Mouse (Mus musculus) heart, postnatal 14 days (tissue): ENCODE data around the gene Trio. TPM values are rescaled to one million over a fixed set of nuclear protein-coding genes. Genes with fewer than 3 reads are reported as not detected.
A peak's percentile ranks its signal among the peaks of the same experiment; 100 is the strongest.

Source experiments
- DNase-seq, 2 experiments: peaks; one replicate each; pipeline ENCODE4 v3.0.0; 2021 to 2022
- intact Hi-C: fragments of 180-260 bp; cut with DNase I; formaldehyde crosslinking; loops from one replicate; pipeline ENCODE4 v1.15.1; 2025
- total RNA-seq, 2 experiments: library from RNA; stranded (reverse); gene quantifications; 2 replicates each; pipeline ENCODE4 v1.2.3; 2021

The Trio gene
- total RNA-seq, 2 experiments from 2014 or later, result 59.0 to 60.3 TPM

DNA sequence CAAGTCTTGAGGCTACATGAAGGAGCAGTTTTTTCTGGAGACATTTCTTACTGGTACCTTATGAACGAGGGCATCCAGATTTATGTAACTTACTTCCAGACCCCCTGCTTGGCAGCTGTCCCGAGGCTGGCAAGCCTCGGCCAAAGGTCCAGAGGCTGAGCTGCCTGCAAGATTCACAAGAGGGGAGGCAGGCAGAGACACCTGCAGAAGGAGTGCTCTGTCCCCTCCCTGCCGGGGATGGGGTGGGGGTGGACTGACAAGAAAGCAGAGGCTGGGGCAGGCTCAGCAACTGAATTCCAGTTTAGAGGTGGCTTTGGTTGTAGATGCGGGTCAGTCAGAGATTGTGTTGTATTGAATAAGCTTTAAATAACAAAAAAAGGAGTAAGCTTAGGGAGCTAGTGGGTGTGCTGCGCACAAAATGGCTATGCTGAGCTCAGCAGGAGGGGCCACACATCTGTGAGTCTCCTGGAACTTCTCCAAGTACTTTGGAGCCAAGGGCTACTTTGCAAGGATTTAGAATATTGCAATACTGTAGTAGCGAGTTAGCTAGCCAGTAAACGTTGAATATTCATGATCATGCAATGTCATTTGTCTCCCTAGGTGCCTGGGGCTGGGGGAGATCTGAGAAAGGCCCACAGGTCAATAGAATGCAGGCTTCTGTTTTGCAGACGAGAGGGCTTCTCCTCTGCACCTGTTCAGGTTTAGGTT, 15.7 kb upstream of the Trio start:
- no peak for DNase-seq
- intact Hi-C loops, result no loop called here

DNA sequence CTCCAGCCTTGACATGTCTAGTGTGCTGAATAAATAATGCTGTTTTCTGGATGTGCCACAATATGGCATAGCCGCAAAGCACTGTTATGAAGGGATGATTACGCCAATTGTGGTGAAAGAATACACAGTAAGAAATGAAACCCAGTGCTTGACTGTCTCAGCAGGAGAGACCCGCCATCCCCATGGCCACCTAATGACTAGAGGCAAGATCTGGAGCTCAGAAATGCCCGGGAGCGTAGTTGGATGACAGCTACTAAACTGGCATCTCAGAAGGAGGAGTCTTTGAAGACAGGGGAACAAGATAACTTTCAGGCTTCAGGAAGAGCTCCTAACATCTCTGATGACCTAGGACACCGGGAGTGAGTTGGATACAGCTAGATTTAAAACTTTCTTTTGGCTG, 12.0 kb upstream of the Trio start:
- DNase-seq, result no peak
- intact Hi-C loops, result no loop called here

DNA sequence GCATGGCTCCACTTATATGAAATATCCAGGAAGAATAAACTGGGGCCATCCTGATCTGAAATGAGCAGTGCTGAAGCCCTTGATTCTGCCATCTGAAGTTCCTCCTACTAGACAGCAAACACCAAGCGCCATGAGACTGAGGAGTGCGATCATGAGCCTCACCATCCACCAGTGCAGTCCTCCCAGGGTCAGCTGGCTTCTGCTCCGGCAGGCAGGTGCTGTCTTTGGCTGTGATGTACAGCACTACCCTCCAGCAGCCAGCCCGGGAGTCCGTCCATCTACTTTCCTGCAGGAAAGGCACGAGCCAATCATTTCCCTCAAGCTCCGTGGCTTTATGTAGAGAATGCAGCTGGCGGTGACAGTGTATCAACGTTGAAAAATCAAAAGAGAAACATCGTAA, 10.0 kb upstream of the Trio start:
- intact Hi-C loops, result no loop called here
- DNase-seq, result no peak

DNA sequence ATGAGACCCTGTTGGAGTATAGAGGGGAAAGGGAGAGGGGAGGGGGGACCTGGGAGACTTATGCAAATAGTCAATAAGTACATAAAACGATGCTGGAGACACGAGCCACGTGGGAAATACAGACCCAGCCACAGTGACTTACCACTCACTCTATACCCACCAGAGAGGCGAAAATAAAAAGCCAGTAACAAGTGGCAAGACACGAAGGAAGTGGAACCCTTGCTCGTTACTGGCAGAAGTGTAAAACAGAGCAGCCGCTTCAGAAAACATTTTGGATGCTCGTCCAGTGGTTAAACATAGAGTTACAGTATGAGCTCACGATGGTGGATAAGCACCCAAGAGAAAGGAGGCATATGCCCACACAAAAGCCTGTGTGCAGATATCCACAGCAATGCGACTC, 9.0 kb upstream of the Trio start:
- DNase-seq, result no peak
- intact Hi-C loops, result no loop called here

DNA sequence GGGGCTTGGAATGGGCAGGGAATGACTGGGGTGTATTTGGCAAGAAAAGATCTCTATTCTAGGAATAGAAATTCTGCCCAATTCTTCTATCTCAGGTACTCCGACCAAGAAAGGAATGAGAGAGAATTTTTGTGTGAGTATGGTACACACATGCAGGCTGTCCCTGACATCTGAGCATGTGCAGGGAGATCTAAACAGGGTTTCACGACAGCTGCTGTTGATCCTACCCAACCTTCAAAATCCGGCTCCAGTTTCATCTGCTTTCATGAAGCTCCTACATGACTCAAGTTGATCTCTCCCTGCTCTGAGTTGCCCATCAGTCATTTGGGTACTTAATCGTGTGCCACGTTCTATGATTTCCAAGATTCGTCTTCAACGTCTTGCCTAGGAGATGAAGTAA, 3.7 kb upstream of the Trio start:
- no peak for DNase-seq
- intact Hi-C loops, result loop anchor here (10.0 kb wide), 1 partner anchor 245 kb away; no protein-coding TSS in a partner anchor

DNA sequence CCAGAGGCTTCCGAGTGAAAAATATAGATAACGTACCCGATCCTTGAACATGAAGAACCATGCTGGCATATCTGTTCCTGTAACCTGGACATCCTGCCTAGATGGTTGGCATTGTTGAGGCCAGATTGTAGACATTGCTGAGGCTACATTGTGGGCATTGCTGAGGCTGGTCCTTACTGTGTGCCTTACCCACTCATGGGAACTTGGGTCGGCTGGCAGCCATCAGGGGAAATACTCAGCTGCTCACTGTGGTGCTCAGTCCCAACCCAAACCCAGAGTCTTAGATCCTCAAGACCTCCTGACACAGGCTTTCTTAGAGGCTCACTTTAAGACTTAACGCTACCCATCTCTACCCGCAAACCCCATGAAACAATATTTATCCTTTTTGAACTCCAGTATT, 2.9 kb upstream of the Trio start:
- intact Hi-C loops, result loop anchor here (10.0 kb wide), 1 partner anchor 244 kb away; no protein-coding TSS in a partner anchor
- DNase-seq, result no peak

DNA sequence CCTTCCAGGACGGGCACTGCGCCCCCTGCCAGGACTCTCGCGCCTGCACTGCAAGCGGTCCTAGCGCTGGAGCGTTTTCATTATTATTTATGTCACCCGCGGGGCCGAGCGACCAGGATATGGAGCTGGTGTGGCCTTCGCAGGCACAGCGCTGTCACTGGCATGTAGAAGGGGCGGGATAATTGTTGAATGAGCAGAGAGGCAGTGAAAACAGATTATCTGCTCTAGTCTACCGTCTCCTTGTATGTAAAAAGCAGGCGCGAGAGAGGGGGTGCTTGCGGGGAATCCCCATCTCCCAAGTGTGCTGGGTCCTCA, 476 bp upstream of the Trio start:
- DNase-seq, result no peak
- intact Hi-C loops, result loop anchor here (1.0 to 10.0 kb wide), 3 partner anchors 104 to 241 kb away; no protein-coding TSS in a partner anchor

DNA sequence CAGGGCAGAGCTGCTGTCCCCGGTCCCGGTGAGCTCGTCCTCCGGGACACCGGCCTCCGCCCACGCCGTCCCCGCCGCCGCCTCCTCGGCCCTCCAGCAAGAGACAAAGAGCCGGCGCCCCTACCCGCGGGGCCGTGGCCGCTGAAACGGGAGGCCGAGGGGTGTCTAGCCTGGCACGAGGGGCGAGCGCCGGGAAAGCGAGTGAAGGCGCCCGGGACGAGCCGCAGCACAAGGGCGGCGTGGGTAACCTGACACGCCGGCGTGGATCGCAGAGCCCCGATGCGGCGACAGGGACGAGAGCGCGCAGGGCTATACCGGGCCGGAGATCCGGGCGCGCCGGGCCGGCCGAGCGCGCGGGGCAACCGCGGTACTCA, 696 bp downstream of the Trio start:
- DNase-seq, result peak in 1 of 2 experiments; percentile 59
- intact Hi-C loops, result loop anchor here (5.0 to 10.0 kb wide), 2 partner anchors 43 to 240 kb away; no protein-coding TSS in a partner anchor

DNA sequence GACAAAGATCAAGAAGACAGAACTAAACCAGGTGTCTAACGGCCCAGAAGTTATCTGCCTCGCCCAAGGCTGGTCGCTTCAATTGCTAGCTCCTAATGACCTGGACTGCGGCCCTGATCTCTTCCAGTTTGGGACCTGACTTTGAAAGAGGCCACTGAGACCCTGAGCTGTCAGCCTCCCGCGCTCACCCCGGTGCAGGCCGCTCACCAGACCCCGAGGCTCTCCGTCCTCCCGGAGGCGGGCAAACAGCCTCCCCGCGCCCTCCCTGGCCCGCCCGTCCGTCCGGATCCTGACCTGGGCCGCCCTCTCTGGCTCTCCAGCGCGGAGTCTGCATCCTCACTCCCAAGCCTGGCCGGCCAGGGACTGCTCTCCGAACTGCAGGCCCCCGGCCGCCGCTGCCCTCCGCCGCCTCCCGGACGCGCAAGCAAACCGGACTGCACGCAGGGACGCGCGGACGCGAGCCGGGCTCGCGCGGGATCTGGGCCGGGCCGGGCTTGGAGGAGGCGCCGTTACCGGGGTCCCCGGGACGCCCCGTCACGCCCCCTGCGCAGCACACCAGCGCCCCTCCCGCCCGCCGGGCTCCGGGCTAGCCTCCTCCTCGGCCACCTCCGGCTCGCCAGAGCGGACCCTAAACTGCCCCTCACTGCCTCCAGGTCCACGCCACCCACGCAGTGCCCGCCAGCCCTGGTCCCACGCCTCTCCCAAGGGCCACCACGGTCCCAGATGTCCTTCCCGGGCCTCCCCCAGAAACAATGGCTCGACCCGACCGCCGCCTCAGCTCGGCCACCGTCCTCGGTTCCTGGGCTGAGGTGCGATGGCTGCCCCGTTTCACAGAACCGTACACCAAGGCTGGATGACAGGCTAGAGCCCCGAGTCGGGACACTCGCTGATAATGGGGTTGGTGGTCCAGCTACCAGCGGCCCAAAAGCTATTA, 1.4 kb downstream of the Trio start:
- DNase-seq, result peak; percentile 82 to 88

DNA sequence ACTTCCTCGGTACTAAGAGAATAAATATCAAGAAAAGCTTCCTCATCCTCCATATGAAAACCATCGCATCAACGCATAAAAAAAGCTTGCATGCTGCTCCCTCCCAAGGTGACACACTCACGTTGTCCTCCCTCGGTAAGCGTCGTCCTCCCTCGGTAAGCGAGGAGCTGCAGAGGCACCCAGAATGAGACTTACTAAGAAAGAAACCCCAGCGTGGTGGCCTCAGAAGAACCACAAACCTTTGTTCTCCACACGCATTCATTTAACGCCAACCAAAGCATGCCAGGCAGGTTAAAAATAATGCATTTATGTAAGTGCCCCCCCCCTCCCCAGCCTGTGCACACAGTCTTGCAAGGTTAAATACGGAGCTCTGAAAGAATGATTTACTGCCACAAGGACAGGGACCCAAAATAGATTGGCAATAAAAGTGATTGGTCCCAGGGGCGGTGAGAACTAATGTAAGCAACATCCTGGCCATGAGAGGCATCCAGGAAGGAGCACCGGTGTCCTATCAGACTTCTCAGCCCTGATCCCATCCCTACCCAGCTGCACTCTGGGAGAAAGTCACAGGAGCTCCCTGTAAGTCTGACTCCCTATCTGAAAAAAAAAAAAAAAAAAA, 3.9 kb downstream of the Trio start:
- no peak for DNase-seq
- intact Hi-C loops, result loop anchor here (5.0 to 10.0 kb wide), 2 partner anchors 39 to 237 kb away; no protein-coding TSS in a partner anchor

More for the DNA sequence above, 1.4 kb downstream of the Trio start:
- intact Hi-C loops, result loop anchor here (5.0 to 10.0 kb wide), 2 partner anchors 42 to 239 kb away; no protein-coding TSS in a partner anchor

DNA sequence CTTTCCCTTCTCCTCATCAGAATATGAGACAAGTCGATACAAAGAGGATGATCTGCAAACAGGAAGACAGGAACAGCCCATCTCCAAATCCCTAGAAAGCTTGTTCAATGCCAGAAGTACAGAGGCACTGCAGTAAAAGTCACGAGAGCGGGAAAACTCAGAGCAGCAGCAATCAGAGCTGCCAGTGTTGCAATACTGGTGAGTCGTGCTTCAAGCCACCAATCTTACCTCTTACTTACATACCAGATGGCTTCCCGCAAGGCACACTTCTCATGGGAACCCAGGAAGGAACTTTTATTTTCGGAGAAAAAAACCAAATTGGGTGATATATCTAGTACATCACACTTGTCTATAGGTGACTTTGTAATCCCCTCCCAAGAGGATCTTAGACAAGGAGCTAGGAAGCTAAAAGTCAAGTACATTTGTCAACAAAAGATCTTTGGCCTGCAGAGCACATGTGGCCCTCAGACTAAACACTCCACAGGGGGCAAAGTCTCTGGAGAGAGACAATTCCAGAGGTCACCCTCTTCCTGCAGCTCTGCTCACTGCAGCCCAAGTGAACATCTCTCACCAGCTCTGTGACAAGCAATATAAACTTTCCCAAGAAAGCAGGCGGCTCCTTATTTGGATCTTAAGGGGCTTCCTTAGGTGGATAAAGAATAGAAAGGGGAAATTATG, 6.1 kb downstream of the Trio start:
- intact Hi-C loops, result loop anchor here (5.0 to 10.0 kb wide), 2 partner anchors 37 to 235 kb away; no protein-coding TSS in a partner anchor
- no peak for DNase-seq

DNA sequence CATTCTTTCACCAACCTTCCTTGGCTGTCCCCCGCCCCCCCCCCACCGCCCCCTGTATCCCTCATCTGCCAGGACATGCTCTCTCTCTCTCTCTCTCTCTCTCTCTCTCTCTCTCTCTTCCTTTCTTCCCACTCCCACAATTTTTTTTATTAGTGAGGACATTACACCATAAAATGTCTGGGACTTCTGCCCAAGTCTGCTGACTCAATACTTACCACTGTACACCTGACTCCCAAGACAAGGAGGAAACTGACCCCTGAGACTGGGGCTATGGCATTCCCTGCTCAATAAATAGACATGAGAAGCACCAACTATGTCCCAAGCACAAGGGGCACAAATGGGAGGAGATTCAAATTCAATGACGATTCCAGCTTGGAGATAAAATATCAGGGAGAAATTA, 18.1 kb downstream of the Trio start:
- no peak for DNase-seq
- intact Hi-C loops, result no loop called here

DNA sequence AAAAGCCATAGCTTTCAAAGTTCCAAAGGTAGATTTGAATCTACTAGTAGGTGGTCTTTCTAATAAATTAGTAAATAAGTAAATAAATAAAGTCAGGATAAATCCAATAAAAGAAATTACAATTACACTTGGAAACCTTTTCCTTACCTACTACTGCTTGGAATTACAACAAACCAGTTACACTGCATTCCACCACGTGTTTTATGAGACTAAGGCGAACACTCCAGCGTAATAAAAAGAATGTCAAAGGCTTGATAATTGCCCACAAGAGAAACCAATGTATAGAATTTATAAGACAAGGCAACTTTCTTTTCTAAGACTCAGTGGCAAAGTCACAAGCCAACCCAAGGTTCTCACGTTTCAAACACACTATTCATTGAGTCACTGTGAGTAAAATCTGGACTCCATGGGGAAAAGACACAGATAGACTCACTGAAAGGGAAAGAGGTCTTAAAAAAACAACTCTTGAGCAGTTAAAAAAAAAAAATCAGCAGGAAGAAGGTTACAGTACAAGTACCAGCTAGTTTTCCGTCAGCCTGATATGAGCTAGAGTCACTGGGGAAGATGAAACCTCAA, 21.4 kb downstream of the Trio start:
- no peak for DNase-seq
- intact Hi-C loops, result no loop called here

DNA sequence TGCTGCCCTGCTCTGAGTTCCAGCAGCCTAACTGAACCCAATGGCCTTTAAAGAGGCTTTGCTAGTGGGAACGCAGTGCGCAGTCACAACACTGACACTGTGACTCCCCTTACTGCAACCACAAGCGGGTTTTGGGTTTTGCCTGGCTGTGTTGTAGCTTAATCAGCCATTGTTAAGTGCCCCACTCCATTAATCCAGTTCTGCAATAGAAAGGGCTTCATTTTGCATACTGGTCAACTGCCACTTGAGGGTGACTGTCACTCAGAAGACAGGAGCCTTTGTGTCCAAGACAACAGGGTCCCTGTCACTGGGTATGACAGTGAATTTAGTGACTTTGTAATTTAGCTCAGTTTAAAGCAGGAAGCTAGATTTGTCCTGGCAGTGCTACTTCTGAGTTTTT, 23.1 kb downstream of the Trio start:
- intact Hi-C loops, result no loop called here
- no peak for DNase-seq

DNA sequence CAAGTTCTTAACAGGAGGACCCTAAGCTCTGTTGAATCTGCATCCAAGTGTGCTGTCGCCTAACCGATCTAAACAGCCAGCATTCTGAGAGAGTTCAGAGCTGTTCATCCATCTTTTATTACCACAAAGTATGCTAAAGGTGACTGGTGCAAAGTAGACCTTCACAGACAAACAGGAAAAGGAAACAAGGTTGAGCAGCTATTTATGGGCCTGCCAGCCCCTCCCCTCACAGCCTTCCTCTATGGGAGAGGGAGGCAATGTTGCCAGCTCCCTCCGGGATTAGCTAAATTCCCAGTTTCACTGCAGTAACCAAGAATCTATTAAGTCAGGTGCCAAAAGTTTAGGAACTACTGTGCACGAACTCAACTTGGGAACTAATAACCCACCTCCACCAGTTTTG, 24.3 kb downstream of the Trio start:
- no peak for DNase-seq
- intact Hi-C loops, result no loop called here

DNA sequence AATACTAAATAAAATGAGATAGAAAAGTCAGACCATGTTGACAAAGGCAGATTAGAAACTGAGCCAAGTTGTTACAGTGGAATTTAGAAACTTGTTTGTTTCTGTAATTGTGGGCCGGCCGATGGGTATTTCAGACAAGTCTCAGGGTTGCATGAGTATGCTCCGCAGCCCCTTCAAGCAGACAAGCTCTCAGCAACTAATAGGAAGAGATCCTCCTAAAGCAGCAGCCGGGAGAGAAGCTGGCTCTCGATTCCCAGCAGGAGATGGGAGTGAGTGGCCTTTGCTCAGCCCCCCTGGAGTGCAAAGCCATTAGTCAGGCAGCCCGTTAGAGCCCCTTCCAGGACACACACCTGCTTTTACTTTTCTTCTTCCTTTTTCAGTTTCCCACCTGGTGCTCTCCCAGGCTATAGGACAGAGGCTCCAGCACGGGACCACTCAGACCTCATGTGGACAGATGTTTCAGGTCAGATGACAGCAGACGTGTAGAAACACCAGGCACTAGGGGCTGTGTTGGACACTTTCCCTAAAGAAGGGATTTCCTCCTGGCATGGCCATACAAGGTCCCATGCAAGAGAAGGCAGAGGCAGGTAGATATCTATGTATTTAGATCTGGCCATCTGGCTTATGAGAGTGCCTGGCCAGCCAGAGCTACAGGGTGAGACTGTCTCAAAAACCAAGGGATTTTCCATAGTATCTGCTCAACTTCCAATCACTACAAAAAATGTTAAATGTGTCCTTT, 26.9 kb downstream of the Trio start:
- intact Hi-C loops, result no loop called here
- no peak for DNase-seq

DNA sequence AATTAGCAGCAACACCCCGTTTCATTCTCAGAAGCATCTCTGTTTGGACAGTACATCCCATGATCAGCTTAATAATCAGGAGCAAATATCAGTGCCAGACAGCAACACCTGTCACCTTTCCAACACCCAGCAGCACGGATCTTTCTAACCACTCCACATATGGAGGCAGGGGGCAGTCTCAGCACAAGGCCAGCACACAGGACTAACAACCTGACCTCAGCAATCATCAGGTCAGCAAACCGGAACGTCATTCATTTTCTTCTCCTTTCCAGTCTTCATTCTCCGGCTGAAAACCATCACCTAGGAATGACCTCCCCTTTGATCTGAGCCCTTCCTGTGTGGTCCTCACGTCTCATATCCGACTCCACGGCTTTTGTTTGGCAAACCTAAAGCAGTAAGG, 27.7 kb downstream of the Trio start:
- intact Hi-C loops, result no loop called here
- no peak for DNase-seq

DNA sequence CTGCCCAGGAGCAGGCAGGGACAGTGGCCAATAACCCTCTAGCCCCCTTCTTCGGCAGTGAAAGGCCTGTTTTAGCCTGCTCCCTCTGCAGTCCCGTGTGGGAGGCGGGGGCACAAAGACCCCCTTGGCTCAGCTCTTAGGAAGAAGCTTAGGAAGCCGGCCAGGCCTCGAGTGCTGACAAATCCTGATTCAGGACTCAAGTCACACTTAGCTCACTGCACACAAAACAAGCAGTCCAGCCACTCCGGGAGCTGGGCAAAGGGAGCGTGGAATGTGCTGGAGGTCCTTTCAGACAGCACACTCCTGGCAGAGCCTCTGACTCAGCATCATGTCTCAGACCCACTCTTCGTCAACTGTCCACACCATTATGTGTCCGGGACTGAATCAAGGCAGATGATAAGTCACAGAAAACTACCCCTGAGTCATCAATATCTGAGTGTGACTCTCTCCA, 28.2 kb downstream of the Trio start:
- intact Hi-C loops, result no loop called here
- DNase-seq, result peak; percentile 27 to 58

DNA sequence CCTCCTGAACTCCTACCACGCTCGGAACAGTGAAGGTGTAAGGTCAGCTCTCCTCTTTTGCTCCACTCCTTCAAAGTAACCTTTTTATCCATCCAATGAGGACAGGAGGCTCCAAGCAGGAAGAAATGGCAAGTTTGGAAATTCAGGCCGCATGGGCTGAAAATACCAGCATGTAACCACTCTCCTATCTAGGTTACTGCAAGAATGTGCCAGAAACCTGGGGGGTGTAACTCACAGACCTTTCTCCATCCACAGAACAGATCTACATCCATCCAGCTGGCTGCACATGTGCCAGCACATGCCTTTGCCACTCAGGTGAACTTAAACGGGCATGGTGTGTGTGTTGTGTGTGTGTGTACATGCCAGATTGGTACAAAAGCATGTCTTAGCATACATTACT, 28.9 kb downstream of the Trio start:
- no peak for DNase-seq
- intact Hi-C loops, result no loop called here
